Mouse (Mus musculus): ENCODE results near the gene Tmem230.

Tmem230 gene

DNA sequence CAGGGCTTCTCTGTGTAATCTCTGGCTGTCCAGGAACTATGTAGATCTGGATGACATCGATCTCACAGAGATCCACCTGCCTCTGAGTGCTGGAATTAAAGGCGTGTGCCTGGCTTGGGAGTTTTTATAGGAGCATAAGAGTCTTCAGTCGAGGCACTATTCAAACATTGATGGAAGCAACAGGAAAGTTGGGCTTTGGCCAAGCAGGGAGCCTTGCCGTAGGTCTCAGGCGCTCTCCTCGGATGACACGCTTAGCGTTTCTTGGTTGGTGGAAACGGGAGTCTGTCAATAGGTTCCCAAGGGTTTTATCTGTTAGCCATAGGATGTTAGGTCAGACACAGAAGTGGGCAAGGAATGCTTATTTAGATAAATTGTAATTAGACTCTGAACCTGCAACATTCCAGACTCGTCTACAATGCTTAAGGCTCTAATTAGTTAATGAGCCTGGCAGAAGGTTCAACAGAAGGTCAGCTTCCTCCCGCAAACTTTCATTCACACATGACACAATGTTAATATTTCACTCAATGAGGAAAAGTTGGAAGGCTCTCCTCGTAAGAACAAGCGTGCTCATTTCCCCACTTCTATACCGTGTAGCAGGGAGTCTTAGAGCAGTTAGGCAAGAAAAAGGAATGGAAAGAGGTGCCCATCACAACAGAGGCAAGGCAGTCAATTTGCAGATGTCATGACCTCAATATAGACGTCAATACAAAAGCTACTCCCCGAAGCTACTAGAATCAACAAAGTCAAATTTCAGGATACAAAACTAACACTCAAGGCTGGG is 13.4 kb downstream of the Tmem230 start:
- DNase-seq (ENCODE audit: low read depth, low spot score) = no peak

DNA sequence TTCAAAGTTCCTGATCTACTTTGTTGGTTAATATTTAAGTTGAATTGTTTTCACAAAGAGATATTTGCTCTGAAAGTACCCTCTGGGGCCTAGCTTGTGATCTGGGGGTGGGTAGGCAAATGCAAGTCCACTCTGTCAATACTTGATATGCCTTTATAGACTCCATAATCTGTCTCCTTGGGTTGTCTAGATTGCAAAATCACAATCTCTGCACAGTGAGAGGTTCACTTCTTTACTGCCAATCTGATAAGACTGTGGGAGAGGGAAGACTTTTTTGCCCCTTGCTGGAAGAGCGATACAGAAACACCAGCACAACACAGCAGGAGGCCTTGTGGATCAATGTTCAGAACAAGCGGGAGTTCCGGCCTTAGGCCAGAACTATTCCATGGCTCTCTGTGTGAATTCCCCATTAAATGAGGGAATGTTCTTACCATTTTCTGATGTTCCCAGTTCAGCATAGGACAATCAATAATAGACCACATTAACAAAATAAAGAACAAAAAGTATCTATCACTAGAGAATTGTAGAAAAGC is 15.1 kb downstream of the Tmem230 start:
- DNase-seq (ENCODE audit: low read depth, low spot score) = peak; percentile 66

- DNase-seq (ENCODE audit: low read depth, low spot score) = no peak
These were observed 23.2 kb downstream of the Tmem230 start for GRCm38 (mm10) chr2:132224359-132224758.

GRCm38 (mm10) chr2:132221611-132222073 is 26.0 kb downstream of the Tmem230 start:
- no peak for DNase-seq (ENCODE audit: low read depth, low spot score)

GRCm38 (mm10) chr2:132211995-132212656 is 35.5 kb downstream of the Tmem230 start:
- DNase-seq (ENCODE audit: low read depth, low spot score) = no peak

DNA sequence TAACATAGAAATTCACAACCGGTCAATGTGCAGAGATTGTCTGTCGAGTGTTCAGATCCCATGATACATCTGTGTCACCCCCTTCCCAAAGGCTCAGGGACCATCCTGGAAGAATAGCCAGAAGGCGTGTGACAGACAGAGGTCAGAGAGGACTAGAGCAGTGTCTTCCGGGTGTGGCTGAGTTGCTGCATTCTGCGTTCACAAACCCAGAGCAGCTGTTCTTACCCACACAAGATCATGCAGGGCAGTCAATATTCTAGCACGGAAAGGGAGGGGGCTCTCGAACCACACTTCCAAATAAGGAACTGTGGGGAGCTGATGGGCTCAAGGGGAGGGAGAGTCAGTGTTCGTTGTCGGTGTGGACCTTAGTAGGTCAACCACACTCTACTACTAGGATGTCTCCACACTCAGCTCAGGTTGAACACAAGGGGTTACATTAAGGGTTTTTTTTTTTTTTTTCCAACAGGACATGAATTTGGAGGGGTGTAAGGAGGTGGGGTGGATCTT is 36.7 kb downstream of the Tmem230 start:
- peak; percentile 34 for DNase-seq (ENCODE audit: low read depth, low spot score)

DNA sequence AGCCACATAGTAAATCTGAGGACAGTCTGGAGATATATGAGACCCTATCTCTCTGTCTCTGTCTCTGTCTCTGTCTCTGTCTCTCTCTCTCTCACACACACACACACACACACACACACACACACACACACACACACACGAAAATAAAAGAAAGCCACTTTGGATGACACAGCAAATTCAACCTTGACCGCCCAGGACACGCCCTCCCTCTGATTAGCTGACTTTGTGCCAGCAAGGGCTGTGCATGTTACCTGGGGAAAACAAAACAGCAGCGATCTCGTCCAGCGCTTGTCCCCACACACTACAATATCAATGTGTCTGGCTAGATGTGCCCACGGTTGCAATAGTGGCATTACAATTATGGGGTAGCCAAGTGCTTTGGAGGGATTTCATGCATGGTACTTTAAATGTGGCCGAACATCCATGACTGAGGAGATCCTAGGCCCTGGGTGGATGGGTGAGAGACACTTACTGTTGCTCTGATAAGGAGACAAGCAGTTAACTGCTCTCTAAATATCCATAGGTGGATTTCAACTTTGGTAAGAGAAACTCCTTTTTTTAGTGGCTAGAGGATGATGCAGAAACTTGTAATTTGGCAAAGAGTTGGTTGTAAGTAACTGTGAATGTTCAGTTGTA is 39.2 kb downstream of the Tmem230 start:
- DNase-seq (ENCODE audit: low read depth, low spot score) = peak; percentile 55

DNA sequence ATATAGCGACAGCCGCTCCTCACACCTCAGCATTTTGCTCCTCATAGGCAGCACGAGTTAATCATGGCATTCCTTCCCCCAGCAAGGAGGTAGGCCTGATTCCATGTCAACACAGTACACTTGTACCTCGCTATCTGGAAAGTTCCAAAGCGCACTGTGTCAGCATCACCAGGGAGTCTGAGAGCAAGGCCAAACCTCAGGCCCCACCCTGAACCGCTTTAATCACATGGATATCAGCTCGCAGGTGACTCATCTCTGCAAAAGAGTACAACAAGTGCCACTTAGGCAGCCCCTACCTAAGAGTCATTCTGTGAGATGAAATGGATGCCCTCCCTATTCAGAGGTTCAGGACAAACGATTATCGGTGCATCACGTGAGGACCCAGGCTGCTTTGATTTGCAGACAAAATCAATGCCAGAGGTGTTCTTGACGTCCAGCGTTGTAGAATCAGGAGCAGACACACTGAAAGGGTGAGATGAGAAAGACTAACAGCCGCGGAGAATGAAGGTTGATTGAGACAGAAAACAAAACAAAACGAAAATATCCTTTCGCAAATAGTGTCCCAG is 41.2 kb downstream of the Tmem230 start:
- peak; percentile 90 for DNase-seq (ENCODE audit: low read depth, low spot score)

DNA sequence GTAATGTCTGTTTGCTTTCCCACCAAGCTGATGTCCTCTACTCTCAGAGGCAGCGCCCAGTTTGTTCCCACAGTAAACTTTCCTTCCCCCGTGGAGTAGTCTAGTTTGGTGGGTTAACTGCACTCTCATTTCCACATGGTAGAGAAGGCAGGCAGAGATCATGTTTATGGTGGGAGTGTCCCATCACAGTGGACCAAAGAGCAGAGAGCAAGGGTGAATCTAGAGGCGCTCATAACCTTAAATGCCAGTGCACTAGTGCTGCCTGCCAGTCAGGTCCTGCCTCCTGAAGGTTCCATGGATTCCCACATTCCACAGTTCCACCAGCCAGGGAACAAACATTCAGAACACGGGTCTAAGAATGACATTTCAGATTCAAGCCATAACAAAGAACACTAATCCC is 42.1 kb downstream of the Tmem230 start:
- DNase-seq (ENCODE audit: low read depth, low spot score) = no peak

- no peak for DNase-seq (ENCODE audit: low read depth, low spot score)
These were observed 43.8 kb downstream of the Tmem230 start for GRCm38 (mm10) chr2:132203773-132204172.

- DNase-seq (ENCODE audit: low read depth, low spot score) = no peak
These were observed 44.4 kb downstream of the Tmem230 start for GRCm38 (mm10) chr2:132203186-132203585.

DNA sequence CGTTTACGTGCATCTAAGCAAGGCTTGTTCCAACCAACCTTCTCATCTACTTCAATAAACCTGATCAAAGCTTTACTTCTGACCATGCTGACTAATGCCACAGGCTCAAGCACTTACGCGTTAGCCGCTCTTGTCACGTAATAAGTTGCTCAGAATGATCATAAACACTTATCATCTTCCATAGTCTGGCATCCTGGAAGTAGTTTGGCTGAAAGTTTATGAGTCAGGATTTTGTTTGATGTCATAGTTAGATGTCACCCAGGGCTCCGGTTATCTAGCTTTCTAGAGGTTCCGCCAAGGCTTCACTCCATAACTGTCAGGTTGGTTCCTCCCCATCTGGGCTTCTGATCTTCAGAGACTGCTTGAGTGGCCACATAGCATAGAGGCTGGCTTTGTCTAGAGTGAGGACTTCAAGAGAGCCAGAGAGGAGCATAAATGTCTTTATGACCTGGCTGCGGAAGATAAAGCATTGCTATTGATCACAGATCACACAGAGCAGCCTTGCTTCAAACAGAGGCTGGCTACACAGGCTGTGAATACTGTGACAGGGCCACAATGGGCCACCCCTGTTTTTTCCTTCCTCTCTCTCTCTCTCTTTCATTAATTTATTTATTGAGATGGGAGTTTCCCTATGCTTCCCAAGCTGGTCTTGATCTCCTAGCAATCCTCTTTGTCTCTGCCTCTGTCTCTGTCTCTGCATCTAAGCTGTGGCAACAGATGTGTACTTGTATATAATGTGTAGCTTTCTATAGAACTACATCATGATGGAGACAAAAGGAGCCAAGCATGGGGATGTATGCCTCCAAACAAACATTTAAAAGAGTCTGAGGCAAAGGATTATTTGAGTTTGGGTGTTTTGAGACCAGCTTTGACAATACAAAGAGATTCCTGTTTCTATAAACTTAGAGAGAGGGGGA is 49.3 kb downstream of the Tmem230 start:
- DNase-seq (ENCODE audit: low read depth, low spot score) = no peak

DNA sequence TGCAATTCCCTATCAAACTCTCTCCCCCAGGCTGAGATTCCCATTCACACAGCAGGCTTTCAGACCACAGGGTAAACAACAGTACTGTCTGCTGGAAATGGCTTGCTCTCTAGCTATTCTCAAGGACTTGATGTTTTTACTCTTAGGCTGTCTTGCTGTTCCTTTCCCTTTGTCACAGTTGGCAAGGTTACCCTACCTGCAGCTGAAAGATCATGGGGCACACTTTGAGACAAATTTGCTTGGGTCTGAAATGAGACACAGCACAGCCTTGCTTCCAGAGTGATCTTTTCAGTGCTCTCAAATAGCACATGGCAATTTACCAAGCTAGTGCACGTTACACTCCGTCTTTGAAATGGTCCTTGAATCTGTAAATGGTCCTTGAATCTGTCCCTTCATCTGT is 52.0 kb downstream of the Tmem230 start:
- DNase-seq (ENCODE audit: low read depth, low spot score) = no peak

GRCm38 (mm10) chr2:132190602-132191161 is 56.9 kb downstream of the Tmem230 start:
- no peak for DNase-seq (ENCODE audit: low read depth, low spot score)

All from ZHBTc4 (cell line).